ENCODE assay signal across 14 mouse cellular contexts in the genomic region with DNA sequence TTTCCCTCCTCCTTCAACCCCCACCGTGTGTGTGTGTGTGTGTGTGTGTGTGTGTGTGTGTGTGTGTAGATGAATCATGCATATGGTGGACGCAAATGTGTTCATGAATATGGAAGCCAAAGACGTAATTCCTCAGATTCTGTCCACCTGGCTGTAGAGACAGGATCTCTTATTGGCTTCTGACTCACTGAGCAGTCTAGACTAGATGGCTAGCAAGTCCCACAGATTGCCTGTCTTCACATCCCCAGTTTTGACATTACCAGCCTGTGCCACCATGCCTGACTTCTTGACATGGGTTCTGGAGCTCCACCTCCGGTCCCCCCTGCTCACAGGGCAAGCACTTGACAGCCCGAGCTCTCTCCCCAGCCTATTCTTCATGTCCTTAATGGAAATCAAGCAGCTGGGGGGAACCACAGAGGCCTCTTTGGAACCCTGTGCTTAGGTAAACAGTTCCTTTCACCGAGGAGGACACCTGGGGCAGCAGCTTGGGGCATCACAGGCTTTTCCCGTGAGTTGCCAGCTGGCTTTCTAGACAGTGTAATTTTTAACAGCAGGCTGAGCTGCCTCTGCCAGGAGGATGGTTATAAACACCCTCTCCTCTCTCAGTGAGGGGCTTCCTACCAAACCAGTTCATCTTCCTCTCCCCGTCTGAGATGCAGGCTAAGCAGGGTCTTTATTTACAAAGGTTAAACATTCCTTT.
DNase-seq lines count a peak whose midpoint lies in the region; ATAC-seq and TF ChIP-seq lines count a peak whose summit lies in the region.
"Had no signal": no experiment of that assay in that cellular context is flagged by ENCODE, and none has a peak within 500 bp of the region (broad histone marks: within the 10 kb centered on the region; RNA-seq: fewer than 3 reads in every experiment).

No protein-coding gene starts in this region.

- no peaks in the 10 kb centered on the region for H3K27me3 ChIP-seq in forebrain, postnatal 0 days (ENCODE audit: insufficient read depth, low read length)
- H3K27me3 ChIP-seq: CH12.LX; limb, embryonic 15.5 days had no signal

- no peak for TF ChIP-seq CTCF in forebrain, postnatal 0 days (IDR thresholded peaks at IDR 0.05; ENCODE audit: low read depth)
- TF ChIP-seq CTCF in lung, adult 2 months (IDR thresholded peaks at IDR 0.05; ENCODE audit: insufficient read depth, low read length): no peak

- TF ChIP-seq POLR2A in lung, adult 2 months (IDR thresholded peaks at IDR 0.05; ENCODE audit: borderline replicate concordance, extremely low read depth, low read depth, low read length): no peak

- DNase-seq in layer of hippocampus, adult 11-12 months (ENCODE audit: low spot score): peak; percentile 16
- no peak for DNase-seq in layer of hippocampus, adult 9-10 months (ENCODE audit: low spot score)
- DNase-seq in brain, adult 2 months (ENCODE audit: low read depth, low spot score): peak; percentile 71
- peak; percentile 27 for DNase-seq in cerebellum, adult 8-10 months
- DNase-seq in forebrain, postnatal 0 days: peak; percentile 80
- DNase-seq in kidney, postnatal 36 days: no peak
- no peak for DNase-seq in lung, adult 2 months
- DNase-seq: adrenal gland, postnatal 25 days; lung, postnatal 14 days; thymus, postnatal 4 days had no signal

- no peak overlapping the region for H3K9ac ChIP-seq in forebrain, postnatal 0 days
- H3K9ac ChIP-seq: limb, embryonic 15.5 days had no signal

- H3K36me3 ChIP-seq in forebrain, postnatal 0 days (ENCODE audit: insufficient read depth): no peaks in the 10 kb centered on the region
- H3K36me3 ChIP-seq: limb, embryonic 15.5 days had no signal

- 0 out of 2 replicates have a peak overlapping the region, but pooled peaks have one; percentile 22 for H3K27ac ChIP-seq in forebrain, postnatal 0 days (ENCODE audit: low read depth, low read length)
- H3K27ac ChIP-seq: layer of hippocampus, adult 2 months; limb, embryonic 15.5 days had no signal

- 30% methylated on average over 8 of the region's 8 CpGs for WGBS in forebrain, postnatal 0 days
- 40% methylated on average over 8 of the region's 8 CpGs for WGBS in lung, adult 2 months

- no peaks in the 10 kb centered on the region for H3K9me3 ChIP-seq in forebrain, postnatal 0 days (ENCODE audit: low read length)
- H3K9me3 ChIP-seq: limb, embryonic 15.5 days had no signal

- H3K4me2 ChIP-seq in forebrain, postnatal 0 days (ENCODE audit: low read depth): no peak overlapping the region
- H3K4me2 ChIP-seq: limb, embryonic 15.5 days had no signal

- ATAC-seq in forebrain, postnatal 0 days: peak; percentile 78

- 0 out of 2 replicates have a peak, but pooled peaks cover 4% of the 10 kb centered on the region for H3K4me1 ChIP-seq in forebrain, postnatal 0 days (ENCODE audit: insufficient read depth)
- no peaks in the 10 kb centered on the region for H3K4me1 ChIP-seq in lung, adult 2 months (ENCODE audit: control insufficient read depth, insufficient read depth, low read length)
- H3K4me1 ChIP-seq: limb, embryonic 15.5 days had no signal

- H3K4me3 ChIP-seq in forebrain, postnatal 0 days (ENCODE audit: low read depth, low read length): no peak overlapping the region
- H3K4me3 ChIP-seq in lung, adult 2 months (replicated peaks; ENCODE audit: extremely low read depth, low read depth, low read length): no peak overlapping the region
- H3K4me3 ChIP-seq: layer of hippocampus, adult 2 months; limb, embryonic 15.5 days; myocyte had no signal

Comparison
In these comparisons a context has a peak if more than half of its experiments do, and no peak if none do; other contexts are left out.
1. DNase-seq: peak in layer of hippocampus, adult 11-12 months (single experiment), brain, adult 2 months (single experiment), cerebellum, adult 8-10 months (single experiment) and forebrain, postnatal 0 days (single experiment); none in layer of hippocampus, adult 9-10 months (single experiment), kidney, postnatal 36 days (0 of 2) and lung, adult 2 months (single experiment).